Mouse (Mus musculus) lung, embryonic 16.5 days (tissue): ENCODE measurements around the gene Gm10424. TPM values are rescaled to one million over a fixed set of nuclear protein-coding genes. Genes with fewer than 3 reads are reported as not detected.
"Not testable (repeated sequence)": the region's sequence is repeated elsewhere in the genome, so short reads cannot be mapped to it uniquely, and the experiment has no call there.

Experiments used
- ATAC-seq: fragments of 200-750 bp; cut with Nextera tagmentation; 2 replicates; pipeline ENCODE4 v1.8.0; 2017; ENCODE audit warnings: low read depth, mild to moderate bottlenecking, moderate library complexity
- H3K27ac ChIP-seq: fragments of 300-500 bp; sonication (generic); 2 replicates; pipeline ENCODE4 v1.5.1; 2014; ENCODE audit warnings: mild to moderate bottlenecking, control low read depth, low read length
- H3K27me3 ChIP-seq: fragments of 300-500 bp; sonication (generic); 2 replicates; pipeline ENCODE4 v1.6.1; 2014; ENCODE audit warnings: low read depth, low read length, mixed read lengths; ENCODE audit not compliant: control insufficient read depth, insufficient read depth
- H3K36me3 ChIP-seq: fragments of 300-500 bp; sonication (generic); 2 replicates; pipeline ENCODE4 v1.6.1; 2014; ENCODE audit warnings: low read length; ENCODE audit not compliant: control insufficient read depth, insufficient read depth
- H3K4me1 ChIP-seq: fragments of 300-500 bp; sonication (generic); replicated peaks from 2 replicates; pipeline ENCODE4 v1.6.1; 2014; ENCODE audit warnings: low read length, mixed read lengths; ENCODE audit not compliant: control insufficient read depth, insufficient read depth
- H3K4me2 ChIP-seq: fragments of 300-500 bp; sonication (generic); 2 replicates; pipeline ENCODE4 v1.6.1; 2014; ENCODE audit warnings: low read depth, low read length, control low read depth
- H3K4me3 ChIP-seq: fragments of 300-500 bp; sonication (generic); 2 replicates; pipeline ENCODE4 v1.5.1; 2014; ENCODE audit warnings: mild to moderate bottlenecking, low read length, control low read depth
- H3K9ac ChIP-seq: fragments of 300-500 bp; sonication (generic); 2 replicates; pipeline ENCODE4 v1.6.1; 2014; ENCODE audit warnings: low read length, control low read depth
- H3K9me3 ChIP-seq: fragments of 300-500 bp; sonication (generic); 2 replicates; pipeline ENCODE4 v1.6.1; 2016; ENCODE audit warnings: low read length; ENCODE audit not compliant: control insufficient read depth
- WGBS: fragments of 180-500 bp; shearing (Covaris S2); extraction: QIAGEN DNeasy Blood & Tissue Kit; methylation state at CpG from one replicate; pipeline ENCODE4 v1.1.7; 2014; 5-methylcytosine and 5-hydroxymethylcytosine counted together
- polyA plus RNA-seq: library from polyadenylated mRNA; unstranded; fragments of >200 nt; fragmentation: Nextera tagmentation; extraction: Ambion mirVana; gene quantifications from 2 replicates; pipeline ENCODE4 v1.2.1, GENCODE M21; 2015

Gene Gm10424
- polyA plus RNA-seq, result not detected in 2 replicates

GRCm38 (mm10) chr5:95272668-95273067 lies at the start of gene Gm10424:
Gene Gm10424 (minus strand): TSS chr5:95272768.
- H3K36me3 ChIP-seq, H3K9me3 ChIP-seq, H3K9ac ChIP-seq, H3K4me1 ChIP-seq, ATAC-seq, H3K4me3 ChIP-seq, H3K27me3 ChIP-seq, H3K27ac ChIP-seq, H3K4me2 ChIP-seq: not testable (repeated sequence)
- no CpG with 5 or more reads among the region's 1 CpGs for WGBS

DNA sequence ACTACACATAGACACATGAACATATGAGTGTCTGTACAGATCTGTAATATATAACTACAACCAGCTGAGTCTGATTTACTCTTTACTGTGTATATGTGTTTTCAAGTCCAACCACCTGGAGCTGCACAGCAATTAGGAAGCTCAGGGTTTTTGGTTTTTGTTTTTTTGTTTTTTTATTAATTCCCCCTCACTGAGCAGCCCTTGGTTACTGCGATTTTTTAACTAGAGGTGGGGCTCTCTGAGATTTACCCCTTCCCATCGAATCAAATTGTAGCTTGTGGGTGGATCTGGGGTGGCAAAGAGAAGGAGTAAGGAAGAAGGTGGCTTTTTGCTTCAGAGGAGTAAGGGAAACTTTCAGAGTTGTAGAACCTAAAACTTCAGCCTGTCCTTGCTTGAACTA lies 33.0 kb upstream of the Gm10424 start, which contains the start of gene Gm3259:
Gm3259 (plus strand) TSS at position 301 of the 400 bp plus-strand sequence.
- not testable (repeated sequence) for H3K9me3 ChIP-seq, H3K27ac ChIP-seq, H3K27me3 ChIP-seq, H3K9ac ChIP-seq, H3K4me1 ChIP-seq, H3K36me3 ChIP-seq, H3K4me2 ChIP-seq, ATAC-seq, H3K4me3 ChIP-seq
- WGBS, result 44% methylated on average over 2 of the region's 2 CpGs

Other genes starting within 250 kb of the Gm10424 start
- not detected in 2 replicates for gene Gm7942, start 165.8 kb downstream of the Gm10424 start, polyA plus RNA-seq
- gene Gm16513, start 90.1 kb downstream of the Gm10424 start, polyA plus RNA-seq, result not detected in 2 replicates
- not detected in 2 replicates for gene Gm3259, start 33.1 kb upstream of the Gm10424 start, polyA plus RNA-seq
- gene D5Ertd577e, start 184.0 kb upstream of the Gm10424 start, polyA plus RNA-seq, result not detected in 2 replicates
- not detected in 2 replicates for gene Gm3286, start 238.0 kb upstream of the Gm10424 start, polyA plus RNA-seq